ENCODE assay signal across 22 mouse cellular contexts in genomic region chr7:45462325-45462724, GRCm38 (mm10). TPM values are rescaled to one million over a fixed set of nuclear protein-coding genes. Genes with fewer than 3 reads are reported as not detected.
A peak's percentile ranks its signal among the peaks of the same experiment; 100 is the strongest.
DNase-seq lines count a peak whose midpoint lies in the region; ATAC-seq and TF ChIP-seq lines count a peak whose summit lies in the region.
"Had no signal": no experiment of that assay in that cellular context is flagged by ENCODE, and none has a peak within 500 bp of the region (broad histone marks: within the 10 kb centered on the region; RNA-seq: fewer than 3 reads in every experiment).

No protein-coding gene starts in this region.

- peaks cover 39% of the 10 kb centered on the region for H3K4me1 ChIP-seq in limb, embryonic 12.5 days (replicated peaks)
- H3K4me1 ChIP-seq in limb, embryonic 10.5 days, result peaks cover 55% of the 10 kb centered on the region
- peaks cover 58% of the 10 kb centered on the region for H3K4me1 ChIP-seq in E14TG2a.4 (replicated peaks; ENCODE audit: low read depth, low read length)
- peaks cover 54% of the 10 kb centered on the region for H3K4me1 ChIP-seq in liver, embryonic 16.5 days (ENCODE audit: control insufficient read depth, low read depth, low read length)
- H3K4me1 ChIP-seq in cerebellum, adult 2 months (ENCODE audit: control insufficient read depth, insufficient read depth, low read length), result peaks cover 7% of the 10 kb centered on the region

- 80% methylated on average over 4 of the region's 4 CpGs for WGBS in limb, embryonic 12.5 days
- 87% methylated on average over 4 of the region's 4 CpGs for WGBS in limb, embryonic 10.5 days
- WGBS in liver, embryonic 16.5 days (ENCODE audit: insufficient replicate concordance), result 77% methylated on average over 4 of the region's 4 CpGs
- WGBS in cerebellum, adult 2 months, result 83% methylated on average over 4 of the region's 4 CpGs

- no peak for TF ChIP-seq POLR2A in cerebellum, adult 2 months (IDR thresholded peaks at IDR 0.05; ENCODE audit: borderline replicate concordance, insufficient read depth, low read length)

- H3K9ac ChIP-seq in limb, embryonic 12.5 days (replicated peaks), result no peak overlapping the region
- no peak overlapping the region for H3K9ac ChIP-seq in liver, embryonic 16.5 days (ENCODE audit: low read depth, low read length)
- H3K9ac ChIP-seq: embryonic facial prominence, embryonic 12.5 days had no signal

- H3K4me2 ChIP-seq in limb, embryonic 12.5 days, result no peak overlapping the region
- no peak overlapping the region for H3K4me2 ChIP-seq in liver, embryonic 16.5 days (ENCODE audit: low read depth, low read length)
- H3K4me2 ChIP-seq: embryonic facial prominence, embryonic 12.5 days had no signal

- peaks cover 63% of the 10 kb centered on the region for H3K36me3 ChIP-seq in limb, embryonic 12.5 days
- peaks cover 64% of the 10 kb centered on the region for H3K36me3 ChIP-seq in limb, embryonic 10.5 days
- H3K36me3 ChIP-seq in E14TG2a.4 (ENCODE audit: insufficient read depth, low read length), result peaks cover 74% of the 10 kb centered on the region
- peaks cover 27% of the 10 kb centered on the region for H3K36me3 ChIP-seq in liver, embryonic 16.5 days (ENCODE audit: control insufficient read depth, insufficient read depth)

- no peak for TF ChIP-seq CTCF in E14TG2a.4 (conservative IDR thresholded peaks at IDR 0.05; ENCODE audit: low read length)
- no peak for TF ChIP-seq CTCF in cerebellum, adult 2 months (IDR thresholded peaks at IDR 0.05; ENCODE audit: borderline replicate concordance, insufficient read depth, low read depth, low read length)

- no peaks in the 10 kb centered on the region for H3K27me3 ChIP-seq in limb, embryonic 12.5 days
- no peaks in the 10 kb centered on the region for H3K27me3 ChIP-seq in limb, embryonic 10.5 days (ENCODE audit: low read depth, poor library complexity, severe bottlenecking)
- no peaks in the 10 kb centered on the region for H3K27me3 ChIP-seq in E14TG2a.4 (ENCODE audit: insufficient read depth, low read length)
- H3K27me3 ChIP-seq in liver, embryonic 16.5 days (ENCODE audit: control insufficient read depth, insufficient read depth, low read depth, low read length), result no peaks in the 10 kb centered on the region
- H3K27me3 ChIP-seq in cerebellum, adult 2 months (ENCODE audit: control insufficient read depth, insufficient read depth, low read length), result no peaks in the 10 kb centered on the region
- H3K27me3 ChIP-seq: embryonic facial prominence, embryonic 12.5 days had no signal

- DNase-seq in limb, embryonic 10.5 days (ENCODE audit: low spot score), result no peak
- peak; percentile 55 for DNase-seq in ZHBTc4 (ENCODE audit: low read depth, low spot score)
- no peak for DNase-seq in cerebellum, adult 2 months
- DNase-seq in natural killer cell, adult 2 months (ENCODE audit: low spot score in 2 of 2), result no peak
- DNase-seq: adrenal gland, adult 2 months; cerebellum, postnatal 10 days; gastrocnemius, postnatal 14 days; retina, postnatal 1 day; thymus, adult 2 months had no signal

- H3K9me3 ChIP-seq in limb, embryonic 12.5 days, result no peaks in the 10 kb centered on the region
- no peaks in the 10 kb centered on the region for H3K9me3 ChIP-seq in limb, embryonic 10.5 days (replicated peaks)
- H3K9me3 ChIP-seq in E14TG2a.4 (ENCODE audit: low read length), result no peaks in the 10 kb centered on the region
- H3K9me3 ChIP-seq in liver, embryonic 16.5 days (replicated peaks; ENCODE audit: control insufficient read depth, low read length), result no peaks in the 10 kb centered on the region
- H3K9me3 ChIP-seq: embryonic facial prominence, embryonic 12.5 days had no signal

- H3K4me3 ChIP-seq in limb, embryonic 12.5 days (replicated peaks), result no peak overlapping the region
- H3K4me3 ChIP-seq in limb, embryonic 10.5 days, result no peak overlapping the region
- peak overlapping the region; percentile 75 for H3K4me3 ChIP-seq in E14TG2a.4 (replicated peaks; ENCODE audit: low read length)
- no peak overlapping the region for H3K4me3 ChIP-seq in liver, embryonic 16.5 days (ENCODE audit: low read depth, low read length)
- H3K4me3 ChIP-seq in cerebellum, adult 2 months (replicated peaks; ENCODE audit: insufficient read depth, low read depth, low read length), result no peak overlapping the region
- H3K4me3 ChIP-seq: embryonic facial prominence, embryonic 12.5 days had no signal

- no peak for ATAC-seq in limb, embryonic 12.5 days (ENCODE audit: insufficient number of reproducible peaks, insufficient read depth, low FRiP score, low TSS enrichment, low read depth)
- no peak for ATAC-seq in liver, embryonic 16.5 days (ENCODE audit: low read depth)
- ATAC-seq: forebrain, embryonic 14.5 days; lung, postnatal 0 days; midbrain, embryonic 16.5 days had no signal

- peak overlapping the region; percentile 23; the same call in 1 of the 2 replicates for H3K27ac ChIP-seq in limb, embryonic 12.5 days
- no peak overlapping the region for H3K27ac ChIP-seq in limb, embryonic 10.5 days
- H3K27ac ChIP-seq in liver, embryonic 16.5 days (ENCODE audit: low read length), result peak overlapping the region; percentile 99; the same call in 1 of the 2 replicates
- H3K27ac ChIP-seq in cerebellum, adult 2 months (ENCODE audit: insufficient read depth, low read length), result no peak overlapping the region

RNA-seq across cellular contexts. Expression of gene Ftl1, which starts 2.6 kb away (rescaled TPM):
- 4,887 and 4,953 TPM in 2 replicates for polyA plus RNA-seq in limb, embryonic 12.5 days (2016; fragmentation: Nextera tagmentation; extraction: Ambion mirVana)
- 5,063 and 5,416 TPM in 2 replicates for polyA plus RNA-seq in limb, embryonic 10.5 days (2016; fragmentation: Nextera tagmentation; extraction: Ambion mirVana)
- 6,125 and 6,166 TPM in 2 replicates for polyA plus RNA-seq in liver, embryonic 16.5 days (2015; fragmentation: Nextera tagmentation; extraction: Ambion mirVana)
- 463 and 480 TPM in 2 replicates for polyA plus RNA-seq in cerebellum, adult 2 months (2012; rRNA removed)

RNA-seq across cellular contexts. Expression of gene Bax, which starts 4.4 kb away (rescaled TPM):
- 224 and 230 TPM in 2 replicates for polyA plus RNA-seq in limb, embryonic 12.5 days (2016; fragmentation: Nextera tagmentation; extraction: Ambion mirVana)
- 248 and 297 TPM in 2 replicates for polyA plus RNA-seq in limb, embryonic 10.5 days (2016; fragmentation: Nextera tagmentation; extraction: Ambion mirVana)
- polyA plus RNA-seq in liver, embryonic 16.5 days (2015; fragmentation: Nextera tagmentation; extraction: Ambion mirVana), result 63.3 and 63.4 TPM in 2 replicates
- polyA plus RNA-seq in cerebellum, adult 2 months (2012; rRNA removed), result 102 and 103 TPM in 2 replicates

RNA-seq across cellular contexts. Expression of gene Tulp2, which starts 19.4 kb away (rescaled TPM):
- polyA plus RNA-seq in limb, embryonic 12.5 days (2016; fragmentation: Nextera tagmentation; extraction: Ambion mirVana), result 1.4 TPM in 2 replicates
- 1.8 and 2.2 TPM in 2 replicates for polyA plus RNA-seq in limb, embryonic 10.5 days (2016; fragmentation: Nextera tagmentation; extraction: Ambion mirVana)
- 0.41 and 0.75 TPM in 2 replicates for polyA plus RNA-seq in liver, embryonic 16.5 days (2015; fragmentation: Nextera tagmentation; extraction: Ambion mirVana)
- 0.10 TPM in 1 of 2 replicates, not detected in the other for polyA plus RNA-seq in cerebellum, adult 2 months (2012; rRNA removed)
- polyA plus RNA-seq: forebrain, embryonic 14.5 days had no signal

RNA-seq across cellular contexts. Expression of gene Gm45808, which starts 24.3 kb away (rescaled TPM):
- not detected in 2 replicates for polyA plus RNA-seq in limb, embryonic 12.5 days (2016; fragmentation: Nextera tagmentation; extraction: Ambion mirVana)
- not detected in 2 replicates for polyA plus RNA-seq in limb, embryonic 10.5 days (2016; fragmentation: Nextera tagmentation; extraction: Ambion mirVana)
- polyA plus RNA-seq in liver, embryonic 16.5 days (2015; fragmentation: Nextera tagmentation; extraction: Ambion mirVana), result not detected in 2 replicates
- 0.33 TPM in 1 of 2 replicates, not detected in the other for polyA plus RNA-seq in cerebellum, adult 2 months (2012; rRNA removed)
- polyA plus RNA-seq: adrenal gland, adult 2 months; embryonic facial prominence, embryonic 12.5 days; forebrain, embryonic 14.5 days; hindbrain, embryonic 11.5 days; kidney, embryonic 14.5 days; large intestine, adult 2 months; limb, embryonic 14.5 days; lung, postnatal 0 days; midbrain, embryonic 16.5 days; neural tube, embryonic 11.5 days; stomach, embryonic 16.5 days; thymus, adult 2 months had no signal

RNA-seq across cellular contexts. Expression of gene Ruvbl2, which starts 24.4 kb away (rescaled TPM):
- polyA plus RNA-seq in limb, embryonic 12.5 days (2016; fragmentation: Nextera tagmentation; extraction: Ambion mirVana), result 155 and 156 TPM in 2 replicates
- polyA plus RNA-seq in limb, embryonic 10.5 days (2016; fragmentation: Nextera tagmentation; extraction: Ambion mirVana), result 228 and 283 TPM in 2 replicates
- polyA plus RNA-seq in liver, embryonic 16.5 days (2015; fragmentation: Nextera tagmentation; extraction: Ambion mirVana), result 58.8 and 59.4 TPM in 2 replicates
- polyA plus RNA-seq in cerebellum, adult 2 months (2012; rRNA removed), result 56.8 TPM in 2 replicates

Comparison
In these comparisons a context has a peak if more than half of its experiments do, and no peak if none do; other contexts are left out.
1. H3K27ac ChIP-seq: peak in limb, embryonic 12.5 days (single experiment) and liver, embryonic 16.5 days (single experiment); none in limb, embryonic 10.5 days (single experiment) and cerebellum, adult 2 months (single experiment).
2. RNA of gene Ftl1, which starts 2.6 kb away (polyA plus RNA-seq): 6,125 to 6,166 TPM in liver, embryonic 16.5 days, 5,063 to 5,416 TPM in limb, embryonic 10.5 days and 4,887 to 4,953 TPM in limb, embryonic 12.5 days; 463 to 480 TPM in cerebellum, adult 2 months; every median in the first group is over 10 times any median in the second.